Mouse (Mus musculus) C2C12 (cell line): ENCODE measurements at regions not wholly inside any gene's neighbourhood (a gene's known extent, or its start where the extent isn't known, plus 50 kb on each side); places are given as distances from the start of the nearest gene placed in this dataset.

ENCODE experiments used
- CEBPB ChIP-seq: IDR thresholded peaks from one replicate; pipeline ENCODE4 v1.6.1; 2011; ENCODE audit warnings: low read depth, mild to moderate bottlenecking, control low read depth, moderate library complexity
- CTCF ChIP-seq: IDR thresholded peaks from one replicate; pipeline ENCODE4 v1.5.1; 2011; ENCODE audit not compliant: control insufficient read depth, insufficient read depth, insufficient read length
- FOSL1 ChIP-seq: IDR thresholded peaks from one replicate; pipeline ENCODE4 v1.8.0; 2011; ENCODE audit warnings: mild to moderate bottlenecking, low read length; ENCODE audit not compliant: poor library complexity, insufficient read depth, severe bottlenecking
- MAX ChIP-seq: IDR thresholded peaks from one replicate; pipeline ENCODE4 v1.6.1; 2011; ENCODE audit warnings: mild to moderate bottlenecking, control low read depth
- MYOD1 ChIP-seq: IDR thresholded peaks from one replicate; pipeline ENCODE4 v1.6.1; 2011; ENCODE audit warnings: low read depth; ENCODE audit not compliant: control insufficient read depth, insufficient read length
- MYOG ChIP-seq: IDR thresholded peaks from one replicate; pipeline ENCODE4 v1.6.1; 2011; ENCODE audit not compliant: control insufficient read depth, insufficient read length; ENCODE audit errors: extremely low read depth
- USF1 ChIP-seq: IDR thresholded peaks from one replicate; pipeline ENCODE4 v1.6.1; 2011; ENCODE audit warnings: low read depth, mild to moderate bottlenecking, control low read depth, moderate library complexity

DNA sequence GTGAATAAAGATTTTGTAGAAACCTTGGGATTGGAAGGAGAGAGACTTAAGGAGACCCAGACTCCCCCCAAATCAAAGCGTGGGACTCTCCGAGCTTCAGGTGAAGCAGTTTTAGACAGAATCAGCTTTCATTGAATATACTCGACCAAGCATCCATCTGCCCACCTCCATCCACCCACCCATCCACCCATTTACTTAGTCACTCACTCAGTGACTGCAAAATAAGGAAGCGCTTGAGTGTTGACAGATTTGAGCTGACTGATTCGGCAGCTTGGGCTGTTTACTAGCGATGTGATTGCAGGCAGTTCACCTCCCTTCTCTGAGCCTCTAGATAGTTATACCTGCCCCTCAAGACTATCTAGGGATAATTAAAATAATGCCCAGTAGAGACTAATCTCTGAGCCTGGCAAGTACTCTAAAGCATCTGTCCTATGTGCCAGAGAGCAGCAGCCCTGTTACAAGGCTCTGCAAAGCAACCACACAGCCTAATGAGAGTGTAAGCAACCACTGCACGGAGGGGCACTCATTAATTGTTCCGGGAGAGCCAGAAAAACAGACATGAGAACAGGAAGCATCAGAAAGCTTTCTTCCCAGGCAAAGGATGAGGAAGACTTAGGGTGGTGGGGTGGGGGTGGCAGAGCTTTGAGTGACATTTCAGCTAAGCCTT lies 151.9 kb upstream of the Rybp start:
- TF ChIP-seq CTCF, result no peak
- no peak for TF ChIP-seq CEBPB
- TF ChIP-seq MYOD1, result no peak
- no peak for TF ChIP-seq USF1
- TF ChIP-seq MAX, result no peak
- TF ChIP-seq MYOG, result no peak
- TF ChIP-seq FOSL1, result no peak
